Mouse (Mus musculus) intestine, embryonic 14.5 days (tissue): ENCODE measurements around the gene Suclg1. TPM values are rescaled to one million over a fixed set of nuclear protein-coding genes. Genes with fewer than 3 reads are reported as not detected.

Experiments
- ATAC-seq: fragments of 200-750 bp; cut with Nextera tagmentation; replicated peaks from 2 replicates; pipeline ENCODE4 v1.8.0; 2017; ENCODE audit warnings: low read depth, moderate number of reproducible peaks, moderate TSS enrichment, moderate library complexity; ENCODE audit not compliant: low FRiP score, low TSS enrichment
- DNase-seq: peaks from one replicate; pipeline ENCODE4 v3.0.0-alpha.2; 2018; ENCODE audit warnings: low spot score
- H3K27ac ChIP-seq: fragments of 300-500 bp; sonication (generic); 2 replicates; pipeline ENCODE4 v1.5.1; 2014; ENCODE audit warnings: low read depth, mild to moderate bottlenecking, control low read depth
- H3K27me3 ChIP-seq: fragments of 300-500 bp; sonication (generic); replicated peaks from 2 replicates; pipeline ENCODE4 v1.6.1; 2014; ENCODE audit warnings: low read length, control low read depth; ENCODE audit not compliant: control insufficient read depth, insufficient read depth
- H3K36me3 ChIP-seq: fragments of 300-500 bp; sonication (generic); 2 replicates; pipeline ENCODE4 v1.6.1; 2014; ENCODE audit warnings: low read length, control low read depth; ENCODE audit not compliant: control insufficient read depth, insufficient read depth
- H3K4me1 ChIP-seq: fragments of 300-500 bp; sonication (generic); replicated peaks from 2 replicates; pipeline ENCODE4 v1.6.1; 2014; ENCODE audit warnings: low read length, control low read depth, mixed read lengths; ENCODE audit not compliant: control insufficient read depth, insufficient read depth
- H3K4me2 ChIP-seq: fragments of 300-500 bp; sonication (generic); 2 replicates; pipeline ENCODE4 v1.6.1; 2014; ENCODE audit warnings: low read length
- H3K4me3 ChIP-seq: fragments of 300-500 bp; sonication (generic); 2 replicates; pipeline ENCODE4 v1.5.1; 2014; ENCODE audit warnings: low read depth, low read length, control low read depth, mixed read lengths
- H3K9ac ChIP-seq: fragments of 300-500 bp; sonication (generic); 2 replicates; pipeline ENCODE4 v1.6.1; 2014; ENCODE audit warnings: mild to moderate bottlenecking, low read length
- H3K9me3 ChIP-seq: fragments of 300-500 bp; sonication (generic); 2 replicates; pipeline ENCODE4 v1.6.1; 2016; ENCODE audit warnings: low read length, control low read depth; ENCODE audit not compliant: control insufficient read depth
- WGBS: fragments of 180-500 bp; shearing (Covaris S2); extraction: QIAGEN DNeasy Blood & Tissue Kit; methylation state at CpG from one replicate; pipeline ENCODE4 v1.1.7; 2014; 5-methylcytosine and 5-hydroxymethylcytosine counted together
- polyA plus RNA-seq: library from polyadenylated mRNA; unstranded; fragments of >200 nt; fragmentation: Nextera tagmentation; extraction: Ambion mirVana; gene quantifications from 2 replicates; pipeline ENCODE4 v1.2.1, GENCODE M21; 2014

The Suclg1 gene
- polyA plus RNA-seq, 1 experiment from 2014 or later: 235 TPM

- Histone ChIP-seq H3K36me3 (peaks cover 31% of the 10 kb centered on the region), H3K4me2 (no peak overlapping the region), H3K4me3 (no peak overlapping the region), H3K27me3 (no peaks in the 10 kb centered on the region), H3K27ac (no peak overlapping the region), H3K9me3 (no peaks in the 10 kb centered on the region), H3K4me1 (peaks cover 16% of the 10 kb centered on the region), H3K9ac (no peak overlapping the region)
- WGBS: 76% methylated on average over 9 of the region's 9 CpGs
- DNase-seq: no peak
- ATAC-seq: no peak
Measured at GRCm38 (mm10) chr6:73254307-73255228, 6.4 kb downstream of the Suclg1 start.

DNA sequence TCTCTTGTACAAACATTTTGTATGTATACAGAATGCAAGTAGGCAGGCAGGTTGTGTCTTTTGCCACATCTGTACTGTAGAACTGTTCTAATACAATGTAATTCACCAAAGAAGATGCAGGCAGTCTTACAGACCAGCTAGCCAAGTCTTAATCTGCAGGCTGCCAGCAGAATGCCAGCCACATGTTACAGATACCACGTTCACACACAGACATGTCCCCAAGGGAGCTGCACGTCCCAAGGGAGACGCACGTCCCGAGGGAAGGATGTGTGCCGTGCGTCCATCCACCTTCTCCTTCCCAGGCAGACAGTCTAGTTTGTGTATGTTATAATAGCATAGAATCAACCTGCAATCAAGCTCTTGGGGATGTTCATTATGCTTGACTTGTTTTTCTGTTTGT, 8.9 kb downstream of the Suclg1 start:
- no peaks in the 10 kb centered on the region for H3K27me3 ChIP-seq
- ATAC-seq (no peak), DNase-seq (no peak)
- H3K4me3 ChIP-seq: no peak overlapping the region
- WGBS: 95% methylated on average over 7 of the region's 7 CpGs
- H3K4me2 ChIP-seq: no peak overlapping the region
- no peak overlapping the region for H3K9ac ChIP-seq
- H3K36me3 ChIP-seq: peaks cover 53% of the 10 kb centered on the region
- H3K27ac ChIP-seq: no peak overlapping the region
- H3K4me1 ChIP-seq: peaks cover 10% of the 10 kb centered on the region; the same call in 1 of the 2 replicates
- H3K9me3 ChIP-seq: no peaks in the 10 kb centered on the region

DNA sequence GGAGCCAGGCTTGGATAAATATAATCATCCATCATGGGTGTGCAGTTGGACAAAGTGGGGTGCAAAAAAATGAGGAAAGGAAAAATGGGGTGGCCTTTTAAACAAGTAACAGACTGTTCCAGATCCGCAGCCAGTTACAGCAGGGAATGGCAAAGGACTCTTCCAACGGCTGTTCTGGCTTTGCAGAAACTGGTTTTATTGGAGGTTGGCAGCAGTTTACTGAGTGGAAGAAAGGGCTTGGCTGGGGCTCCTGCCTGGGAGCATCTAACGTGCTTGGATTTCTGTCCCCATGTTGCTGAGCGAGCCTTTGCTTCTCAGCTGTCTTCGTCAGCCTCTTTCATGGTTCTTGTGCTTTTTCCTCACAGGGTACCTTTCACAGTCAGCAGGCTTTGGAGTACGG, 11.9 kb downstream of the Suclg1 start:
- H3K36me3 ChIP-seq: peaks cover 79% of the 10 kb centered on the region
- no peaks in the 10 kb centered on the region for H3K27me3 ChIP-seq
- DNase-seq (no peak), ATAC-seq (no peak)
- WGBS: 89% methylated on average over 6 of the region's 6 CpGs
- no peak overlapping the region for H3K27ac ChIP-seq
- no peak overlapping the region for H3K4me3 ChIP-seq
- no peaks in the 10 kb centered on the region for H3K9me3 ChIP-seq
- no peak overlapping the region for H3K9ac ChIP-seq
- H3K4me1 ChIP-seq: no peaks in the 10 kb centered on the region
- H3K4me2 ChIP-seq: no peak overlapping the region

- H3K9me3 ChIP-seq: no peaks in the 10 kb centered on the region
- H3K4me3 ChIP-seq: no peak overlapping the region
- no peak overlapping the region for H3K9ac ChIP-seq
- no peaks in the 10 kb centered on the region for H3K27me3 ChIP-seq
- H3K4me2 ChIP-seq: no peak overlapping the region
- H3K4me1 ChIP-seq: no peaks in the 10 kb centered on the region
- ATAC-seq: no peak
- H3K36me3 ChIP-seq: peaks cover 76% of the 10 kb centered on the region
- WGBS: 66% methylated on average over 2 of the region's 2 CpGs
- DNase-seq: no peak
- H3K27ac ChIP-seq: no peak overlapping the region
Measured at GRCm38 (mm10) chr6:73264801-73265200, 16.6 kb downstream of the Suclg1 start.

DNA sequence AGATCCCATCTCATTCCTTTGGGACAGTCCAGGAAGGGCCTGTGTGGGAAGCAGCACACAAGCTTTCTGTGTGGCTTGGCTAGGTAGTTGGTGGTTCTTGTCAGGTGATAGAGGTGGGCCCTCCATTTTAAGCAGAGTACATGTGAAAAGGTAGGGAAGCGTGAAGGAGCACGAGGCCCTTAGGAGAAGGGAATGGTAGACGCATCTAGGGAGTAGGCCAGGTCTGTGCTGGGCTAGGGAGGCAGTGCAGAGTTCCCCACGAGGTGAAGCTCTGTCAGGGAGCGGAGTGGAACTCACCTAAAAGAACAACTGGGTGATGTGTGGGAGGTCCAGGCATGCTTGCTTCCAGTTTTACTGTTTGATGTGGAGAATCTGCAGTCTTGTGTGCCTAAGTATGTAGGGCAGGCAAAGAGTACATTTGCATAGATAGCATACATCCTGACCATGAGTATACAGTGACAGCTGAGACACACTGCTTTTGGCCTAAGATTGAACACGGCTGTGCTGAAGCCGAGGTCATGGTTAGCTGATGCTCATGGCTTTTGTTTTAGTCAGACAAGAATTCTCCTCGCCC, 19.6 kb downstream of the Suclg1 start:
- Histone ChIP-seq H3K27ac (no peak overlapping the region), H3K4me1 (no peaks in the 10 kb centered on the region), H3K9me3 (no peaks in the 10 kb centered on the region), H3K27me3 (no peaks in the 10 kb centered on the region), H3K36me3 (peaks cover 81% of the 10 kb centered on the region), H3K4me2 (no peak overlapping the region), H3K4me3 (no peak overlapping the region), H3K9ac (no peak overlapping the region)
- 88% methylated on average over 8 of the region's 8 CpGs for WGBS
- DNase-seq (no peak), ATAC-seq (no peak)

GRCm38 (mm10) chr6:73269374-73269773, 21.2 kb downstream of the Suclg1 start:
- H3K36me3 ChIP-seq: peaks cover 81% of the 10 kb centered on the region
- H3K9me3 ChIP-seq: no peaks in the 10 kb centered on the region
- no peak overlapping the region for H3K4me3 ChIP-seq
- no peak overlapping the region for H3K9ac ChIP-seq
- H3K4me1 ChIP-seq: no peaks in the 10 kb centered on the region
- no peak for ATAC-seq
- H3K27ac ChIP-seq: no peak overlapping the region; the same call in 1 of the 2 replicates
- H3K27me3 ChIP-seq: no peaks in the 10 kb centered on the region
- H3K4me2 ChIP-seq: no peak overlapping the region
- WGBS: 89% methylated on average over 3 of the region's 3 CpGs
- no peak for DNase-seq

GRCm38 (mm10) chr6:73271546-73272091, 23.4 kb downstream of the Suclg1 start:
- Histone ChIP-seq H3K4me1 (no peaks in the 10 kb centered on the region), H3K9ac (no peak overlapping the region), H3K36me3 (peaks cover 86% of the 10 kb centered on the region), H3K9me3 (no peaks in the 10 kb centered on the region), H3K4me2 (no peak overlapping the region), H3K27ac (no peak overlapping the region), H3K27me3 (no peaks in the 10 kb centered on the region), H3K4me3 (no peak overlapping the region)
- ATAC-seq: no peak
- DNase-seq: no peak
- 86% methylated on average over 3 of the region's 3 CpGs for WGBS

DNA sequence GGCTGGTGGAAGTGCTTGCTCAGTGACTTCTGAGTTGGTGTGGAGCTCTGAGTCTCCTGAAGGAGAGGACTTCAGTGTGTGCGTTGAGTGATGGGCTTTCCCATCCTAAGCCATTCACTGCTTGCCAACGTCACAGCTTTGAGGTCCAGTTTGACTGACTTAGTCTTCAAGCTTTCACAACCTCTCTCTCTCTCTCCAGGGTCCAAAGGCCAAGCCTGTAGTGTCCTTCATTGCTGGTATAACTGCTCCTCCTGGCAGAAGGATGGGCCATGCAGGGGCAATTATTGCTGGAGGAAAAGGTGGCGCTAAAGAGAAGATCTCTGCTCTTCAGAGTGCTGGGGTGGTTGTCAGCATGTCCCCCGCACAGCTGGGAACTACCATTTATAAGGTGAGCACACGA, 26.8 kb downstream of the Suclg1 start:
- WGBS: 90% methylated on average over 5 of the region's 5 CpGs
- Histone ChIP-seq H3K4me2 (no peak overlapping the region), H3K9ac (no peak overlapping the region), H3K4me3 (no peak overlapping the region), H3K4me1 (no peaks in the 10 kb centered on the region), H3K9me3 (no peaks in the 10 kb centered on the region), H3K27me3 (no peaks in the 10 kb centered on the region), H3K27ac (no peak overlapping the region), H3K36me3 (peaks cover 79% of the 10 kb centered on the region)
- DNase-seq: no peak
- no peak for ATAC-seq
